Mouse (Mus musculus) layer of hippocampus, postnatal 25 days (tissue): ENCODE measurements around the gene Klhl10. TPM values are rescaled to one million over a fixed set of nuclear protein-coding genes. Genes with fewer than 3 reads are reported as not detected.

Experiments used
- microRNA-seq, 2 experiments: library from miRNA; unstranded; fragments of <30 nt; microRNA quantifications; one replicate each; pipeline ENCODE4 v1.2.0; 2021
- total RNA-seq, 2 experiments: library from RNA; stranded (reverse); gene quantifications; 2 replicates each; pipeline ENCODE4 v1.2.3; 2021

Gene Klhl10
- total RNA-seq, 2 experiments from 2014 or later: 1.1 to 1.6 TPM

Small RNAs within 50 kb of the gene (microRNA-seq; reads per million reads assigned to microRNA genes)
- gene Gm27374 (0 reads per million in 2 experiments), gene Mir7116 (0.20 to 0.37 reads per million in 2 experiments)

Other genes with a start within 250 kb of the Klhl10 start
- 1 to 10 TPM; 2.1 to 4.0 TPM for gene Krt9, start 248.7 kb upstream of the Klhl10 start, total RNA-seq
- gene Krt14, start 234.4 kb upstream of the Klhl10 start, total RNA-seq: not detected
- gene Krt16, start 193.0 kb upstream of the Klhl10 start, total RNA-seq: not detected
- not detected for gene Krt17, start 180.9 kb upstream of the Klhl10 start, total RNA-seq
- gene Krt42, start 172.0 kb upstream of the Klhl10 start, total RNA-seq: not detected
- 100 to 1,000 TPM; 723 to 806 TPM for gene Eif1, start 122.0 kb upstream of the Klhl10 start, total RNA-seq
- gene Gast, start 107.5 kb upstream of the Klhl10 start, total RNA-seq: not detected
- 100 to 1,000 TPM; 125 to 143 TPM for gene Hap1, start 85.8 kb upstream of the Klhl10 start, total RNA-seq
- gene Jup, start 44.2 kb upstream of the Klhl10 start, total RNA-seq: 10 to 100 TPM; 33.2 to 36.2 TPM
- gene P3h4, start 27.1 kb upstream of the Klhl10 start, total RNA-seq: 1 to 10 TPM; 9.2 to 9.8 TPM
- gene Fkbp10, start 26.2 kb upstream of the Klhl10 start, total RNA-seq: 1 to 10 TPM; 6.8 to 7.4 TPM
- gene Nt5c3b, start 109 bp upstream of the Klhl10 start, total RNA-seq: 10 to 100 TPM; 50.2 to 52.4 TPM
- 100 to 1,000 TPM; 106 to 113 TPM for gene Klhl11, start 30.8 kb downstream of the Klhl10 start, total RNA-seq
- 100 to 1,000 TPM; 107 to 112 TPM for gene Acly, start 86.1 kb downstream of the Klhl10 start, total RNA-seq
- gene Ttc25, start 103.7 kb downstream of the Klhl10 start, total RNA-seq: 1 to 10 TPM in 1 of 2 experiments, under 1 TPM in 1; 0.54 to 1.2 TPM
- gene Cnp, start 133.0 kb downstream of the Klhl10 start, total RNA-seq: 100 to 1,000 TPM; 365 to 435 TPM
- gene Nkiras2, start 177.3 kb downstream of the Klhl10 start, total RNA-seq: 10 to 100 TPM; 15.1 to 16.5 TPM
- 100 to 1,000 TPM; 234 to 286 TPM for gene Dnajc7, start 178.3 kb downstream of the Klhl10 start, total RNA-seq